Mouse (Mus musculus): ENCODE measurements around the gene Armh3.

The Armh3 gene

GRCm38 (mm10) chr19:45785470-45785869, 212.8 kb downstream of the Armh3 start:
- POLR2A ChIA-PET = interaction anchor here in 3 of 4 experiments (0.6 to 27.3 kb wide), 7 partner anchors 10 to 1436 kb away, joined by 3 to 671 read pairs (median 5); partner anchors contain the start of genes Fgf8 (in 1 of the 3) and Npm3 (in 1 of the 3)
- CTCF ChIA-PET = no interaction called here

- CTCF ChIA-PET = interaction anchor here in 2 of 4 experiments (0.7 kb wide), 3 partner anchors 154 to 505 kb away, joined by 3 to 5 read pairs (median 3); no protein-coding TSS in a partner anchor
These were observed 214.2 kb downstream of the Armh3 start for GRCm38 (mm10) chr19:45783933-45784576.

GRCm38 (mm10) chr19:45783181-45783932, 214.9 kb downstream of the Armh3 start, which contains the start of gene Mgea5:
Mgea5 (minus strand) TSS chr19:45783837.
- POLR2A ChIA-PET = interaction anchor here (0.5 to 27.3 kb wide), 24 partner anchors 10 to 1894 kb away, joined by 3 to 671 read pairs (median 4); partner anchors contain the start of genes Npm3 (in 2 of the 4), Fgf8 (in 1 of the 4) and Lbx1 (in 1 of the 4)
- CTCF ChIA-PET = no interaction called here

More at GRCm38 (mm10) chr19:45783933-45784576, 214.2 kb downstream of the Armh3 start:
- POLR2A ChIA-PET = interaction anchor here (0.5 to 27.3 kb wide), 21 partner anchors 9 to 1894 kb away, joined by 3 to 671 read pairs (median 5); partner anchors contain the start of genes Fgf8 (in 1 of the 4) and Npm3 (in 1 of the 4)

GRCm38 (mm10) chr19:45782315-45783001, 215.8 kb downstream of the Armh3 start:
- ChIA-PET POLR2A (interaction anchor here in 3 of 4 experiments (0.6 to 27.3 kb wide), 15 partner anchors 9 to 547 kb away, joined by 3 to 671 read pairs (median 3); partner anchors contain the start of genes Npm3 (in 2 of the 3), Fgf8 (in 1 of the 3) and Lbx1 (in 1 of the 3)), CTCF (interaction anchor here in 1 of 4 experiments (0.6 to 1.0 kb wide), 2 partner anchors 16 to 22 kb away, joined by 3 to 4 read pairs; no protein-coding TSS in a partner anchor)

- ChIA-PET CTCF (interaction anchor here in 3 of 4 experiments (0.6 to 1.3 kb wide), 4 partner anchors 17 to 208 kb away, joined by 3 to 4 read pairs (median 4); no protein-coding TSS in a partner anchor), POLR2A (interaction anchor here in 3 of 4 experiments (0.5 to 27.3 kb wide), 8 partner anchors 10 to 212 kb away, joined by 3 to 671 read pairs (median 3); partner anchors contain the start of genes Fgf8 (in 1 of the 3) and Npm3 (in 1 of the 3))
These were observed 216.6 kb downstream of the Armh3 start for GRCm38 (mm10) chr19:45781676-45782075.

GRCm38 (mm10) chr19:45780350-45780915, 217.9 kb downstream of the Armh3 start:
- ChIA-PET CTCF (interaction anchor here in 2 of 4 experiments (0.6 to 1.3 kb wide), 2 partner anchors 24 to 206 kb away, joined by 3 read pairs; no protein-coding TSS in a partner anchor), POLR2A (interaction anchor here in 2 of 4 experiments (1.0 to 27.3 kb wide), 6 partner anchors 8 to 28 kb away, joined by 3 to 671 read pairs (median 6); partner anchors contain the start of genes Fgf8 (in 1 of the 2) and Npm3 (in 1 of the 2))

GRCm38 (mm10) chr19:45775486-45775885, 222.8 kb downstream of the Armh3 start:
- ChIA-PET CTCF (interaction anchor here in 1 of 4 experiments (0.5 to 0.6 kb wide), 2 partner anchors 14 to 41 kb away, joined by 3 to 11 read pairs; no protein-coding TSS in a partner anchor), POLR2A (interaction anchor here in 1 of 4 experiments (27.3 to 35.8 kb wide), 2 partner anchors 5 to 17 kb away, joined by 671 read pairs; partner anchors contain the start of genes Fgf8, Mgea5 and Npm3)

- POLR2A ChIA-PET = interaction anchor here in 2 of 4 experiments (0.6 to 35.8 kb wide), 4 partner anchors 9 to 211 kb away, joined by 5 to 671 read pairs (median 338); partner anchors contain the start of genes Fgf8 (in 1 of the 2), Gm17018 (in 1 of the 2), Mgea5 (in 1 of the 2) and Npm3 (in 1 of the 2)
These were observed 226.8 kb downstream of the Armh3 start for GRCm38 (mm10) chr19:45771501-45771900.

More at GRCm38 (mm10) chr19:45771501-45771900, 226.8 kb downstream of the Armh3 start:
- CTCF ChIA-PET = interaction anchor here in 1 of 4 experiments (0.8 kb wide), 1 partner anchor 24 kb away, joined by 3 read pairs; no protein-coding TSS in a partner anchor

Measured in embryonic stem cell, embryonic (primary cell).